Mouse (Mus musculus) kidney, adult 2 months (tissue): ENCODE data around the gene Ascc1. TPM values are rescaled to one million over a fixed set of nuclear protein-coding genes. Genes with fewer than 3 reads are reported as not detected.
A peak's percentile ranks its signal among the peaks of the same experiment; 100 is the strongest.
"Not testable (repeated sequence)": the region's sequence is repeated elsewhere in the genome, so short reads cannot be mapped to it uniquely, and the experiment has no call there.

ENCODE experiments used
- DNase-seq: peaks from one replicate; pipeline ENCODE4 v3.0.0; 2021
- H3K27ac ChIP-seq: fragments of 200-500 bp; 2 replicates; pipeline ENCODE4 v1.5.1; 2012; ENCODE audit warnings: low read depth, low read length, control low read depth, inconsistent platforms; ENCODE audit not compliant: insufficient read depth
- H3K27me3 ChIP-seq: fragments of 200-500 bp; replicated peaks from 2 replicates; pipeline ENCODE4 v1.6.1; 2012; ENCODE audit warnings: mild to moderate bottlenecking, moderate library complexity, low read length, inconsistent platforms; ENCODE audit not compliant: control insufficient read depth, insufficient read depth
- H3K36me3 ChIP-seq: fragments of 200-500 bp; 2 replicates; pipeline ENCODE4 v1.6.1; 2012; ENCODE audit warnings: mild to moderate bottlenecking, moderate library complexity, low read length, inconsistent platforms; ENCODE audit not compliant: control insufficient read depth, insufficient read depth
- H3K4me1 ChIP-seq: fragments of 200-500 bp; 2 replicates; pipeline ENCODE4 v1.6.1; 2011; ENCODE audit warnings: low read length; ENCODE audit not compliant: control insufficient read depth, insufficient read depth
- H3K4me3 ChIP-seq: fragments of 200-500 bp; 2 replicates; pipeline ENCODE4 v1.5.1; 2011; ENCODE audit warnings: mild to moderate bottlenecking, low read depth, low read length, control low read depth; ENCODE audit not compliant: insufficient read depth
- CTCF ChIP-seq: fragments of 200-500 bp; conservative IDR thresholded peaks from 2 replicates; pipeline ENCODE4 v1.5.1; 2011; ENCODE audit warnings: low read depth, mild to moderate bottlenecking, control low read depth, low read length, moderate library complexity, mixed read lengths; ENCODE audit not compliant: insufficient read depth, insufficient read length
- POLR2A ChIP-seq: fragments of 200-500 bp; IDR thresholded peaks from one replicate; pipeline ENCODE4 v1.6.1; 2011; ENCODE audit warnings: low read depth, low read length, control low read depth
- WGBS: fragments of 180-500 bp; shearing (Covaris S2); methylation state at CpG from one replicate; pipeline ENCODE4 v1.1.7; 2018; 5-methylcytosine and 5-hydroxymethylcytosine counted together
- polyA plus RNA-seq: library from polyadenylated mRNA; depleted of rRNA; stranded (reverse); fragments of >200 nt; gene quantifications from 2 replicates; pipeline ENCODE4 v1.2.3, GENCODE M21; 2012

Gene Ascc1
- polyA plus RNA-seq, 1 experiment, result 132 TPM

DNA sequence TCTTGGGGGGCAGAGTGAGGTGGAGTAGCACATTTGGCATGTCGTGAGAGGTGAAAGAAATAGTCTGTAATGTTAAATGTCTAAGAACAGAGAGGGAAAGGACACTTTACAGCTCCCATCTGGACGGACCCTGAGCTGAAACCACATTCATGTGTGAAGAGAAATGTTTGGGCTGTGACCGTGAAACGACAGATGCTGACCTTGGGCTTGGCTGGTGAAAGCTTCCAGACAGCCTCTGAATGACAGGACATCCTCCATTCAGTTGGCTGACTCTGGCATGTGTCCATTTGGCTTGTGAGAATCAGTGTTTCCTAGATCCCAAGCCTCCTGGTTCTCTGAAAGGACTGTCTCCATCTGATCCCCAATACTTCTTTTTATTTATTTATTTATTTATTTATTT, 14.6 kb upstream of the Ascc1 start:
- DNase-seq, result peak; percentile 48

DNA sequence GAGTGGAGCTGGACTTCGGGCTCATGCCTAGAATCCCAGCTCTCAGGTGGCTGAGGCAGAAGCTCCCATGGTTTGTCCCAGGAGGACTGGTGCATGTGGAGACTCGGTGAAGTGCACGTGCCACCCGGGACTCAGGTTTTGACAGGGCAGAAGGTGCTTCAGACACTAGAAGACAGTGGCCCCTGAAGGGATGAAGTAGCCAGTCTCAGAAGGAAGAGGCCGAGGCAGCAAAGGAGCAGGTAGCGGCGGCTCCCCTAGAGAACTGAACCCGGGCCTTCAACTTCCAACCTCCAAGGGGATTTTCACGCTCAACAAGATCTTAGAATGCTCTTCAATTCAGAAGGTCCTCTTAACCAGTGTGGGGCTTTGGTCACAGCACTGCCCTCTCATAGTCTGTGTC, 12.2 kb upstream of the Ascc1 start:
- no peak overlapping the region for H3K27ac ChIP-seq
- H3K4me3 ChIP-seq, result no peak overlapping the region
- peaks cover 3% of the 10 kb centered on the region; the same call in 1 of the 2 replicates for H3K4me1 ChIP-seq
- DNase-seq, result no peak
- H3K27me3 ChIP-seq, result no peaks in the 10 kb centered on the region
- 95% methylated on average over 9 of the region's 9 CpGs for WGBS
- TF ChIP-seq POLR2A (no peak), CTCF (no peak)
- H3K36me3 ChIP-seq, result no peaks in the 10 kb centered on the region; the same call in 1 of the 2 replicates

More for the DNA sequence above, 14.6 kb upstream of the Ascc1 start:
- Histone ChIP-seq H3K36me3 (no peaks in the 10 kb centered on the region; the same call in 1 of the 2 replicates), H3K4me3 (no peak overlapping the region), H3K27ac (no peak overlapping the region), H3K4me1 (peaks cover 3% of the 10 kb centered on the region; the same call in 1 of the 2 replicates), H3K27me3 (no peaks in the 10 kb centered on the region)
- 67% methylated on average over 4 of the region's 4 CpGs for WGBS
- no peak for TF ChIP-seq POLR2A
- TF ChIP-seq CTCF, result no peak

DNA sequence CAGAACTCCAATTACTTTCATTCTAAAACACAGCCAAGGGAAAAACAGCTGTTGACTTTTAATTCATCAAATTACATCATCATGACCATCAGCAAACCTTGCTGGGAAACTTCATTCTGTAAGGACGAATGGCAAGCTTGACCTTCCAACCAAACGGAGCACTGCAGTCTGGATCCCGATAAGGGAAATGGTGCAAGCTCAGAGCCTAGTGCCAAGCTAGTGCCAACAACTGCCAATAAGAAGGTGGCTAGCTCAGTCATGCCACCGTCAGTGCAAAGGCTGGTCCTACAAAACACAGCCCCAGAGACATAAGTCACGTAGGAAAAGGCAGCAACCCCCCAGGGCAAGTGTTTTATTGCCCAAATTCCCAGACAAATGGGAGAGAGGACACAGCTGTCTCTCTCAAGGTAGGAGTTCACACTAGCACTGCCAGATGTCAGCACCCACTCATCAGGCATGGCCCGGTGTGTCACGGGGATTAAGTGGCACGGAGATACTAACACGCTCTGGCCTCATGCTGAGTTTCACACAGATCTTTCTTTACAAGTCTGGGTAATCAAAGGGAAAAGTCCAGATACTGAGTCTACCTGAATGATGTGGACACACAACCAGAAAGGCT, 11.2 kb upstream of the Ascc1 start:
- Histone ChIP-seq H3K4me1 (peaks cover 8% of the 10 kb centered on the region; the same call in 1 of the 2 replicates), H3K4me3 (no peak overlapping the region), H3K36me3 (no peaks in the 10 kb centered on the region; the same call in 1 of the 2 replicates), H3K27ac (no peak overlapping the region), H3K27me3 (no peaks in the 10 kb centered on the region)
- TF ChIP-seq POLR2A (no peak), CTCF (peak; percentile 23; the same call in 1 of the 2 replicates)
- WGBS, result 58% methylated on average over 9 of the region's 9 CpGs
- no peak for DNase-seq

DNA sequence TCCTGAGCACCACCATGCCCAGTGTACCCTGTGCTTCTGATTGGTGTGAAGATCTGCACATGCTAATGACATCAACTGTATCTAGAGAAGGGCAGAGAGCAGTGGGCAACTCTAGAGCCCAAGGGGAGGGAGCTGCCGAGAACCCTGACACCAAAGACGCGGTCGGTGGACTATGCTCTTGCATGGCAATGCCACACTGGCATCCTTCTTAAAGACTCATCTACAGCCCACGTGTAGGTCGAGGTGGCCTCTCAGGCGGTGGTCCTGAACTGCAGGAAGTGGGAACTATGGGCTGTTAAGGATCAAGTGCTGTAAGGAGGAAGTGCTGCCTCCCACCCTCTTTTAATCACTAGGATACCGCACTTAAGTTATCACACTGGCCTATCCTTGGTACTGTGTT, 10.6 kb upstream of the Ascc1 start:
- DNase-seq, result no peak
- no peak overlapping the region for H3K4me3 ChIP-seq
- TF ChIP-seq CTCF (no peak), POLR2A (no peak)
- H3K36me3 ChIP-seq, result no peaks in the 10 kb centered on the region; the same call in 1 of the 2 replicates
- 58% methylated on average over 8 of the region's 8 CpGs for WGBS
- H3K27ac ChIP-seq, result no peak overlapping the region
- H3K27me3 ChIP-seq, result no peaks in the 10 kb centered on the region
- peaks cover 8% of the 10 kb centered on the region; the same call in 1 of the 2 replicates for H3K4me1 ChIP-seq

DNA sequence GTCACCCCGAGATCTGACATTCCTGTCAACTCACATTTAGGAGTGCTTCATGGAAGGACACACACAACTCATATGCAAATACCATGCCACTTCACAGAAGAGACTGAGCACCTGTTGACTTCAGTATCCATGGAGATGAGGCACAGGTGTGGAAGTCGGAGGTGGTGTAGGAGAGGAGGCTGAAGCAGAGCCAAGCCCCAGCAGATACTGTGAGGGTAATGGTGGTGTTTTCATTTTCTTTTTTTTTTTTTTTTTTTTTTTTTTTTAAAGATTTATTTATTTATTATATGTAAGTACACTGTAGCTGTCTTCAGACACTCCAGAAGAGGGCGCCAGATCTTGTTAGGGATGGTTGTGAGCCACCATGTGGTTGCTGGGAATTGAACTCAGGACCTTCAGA, 8.8 kb upstream of the Ascc1 start:
- not testable (repeated sequence) for H3K36me3 ChIP-seq, H3K4me3 ChIP-seq, H3K27me3 ChIP-seq, H3K4me1 ChIP-seq, DNase-seq, H3K27ac ChIP-seq
- 85% methylated on average over 2 of the region's 3 CpGs for WGBS

DNA sequence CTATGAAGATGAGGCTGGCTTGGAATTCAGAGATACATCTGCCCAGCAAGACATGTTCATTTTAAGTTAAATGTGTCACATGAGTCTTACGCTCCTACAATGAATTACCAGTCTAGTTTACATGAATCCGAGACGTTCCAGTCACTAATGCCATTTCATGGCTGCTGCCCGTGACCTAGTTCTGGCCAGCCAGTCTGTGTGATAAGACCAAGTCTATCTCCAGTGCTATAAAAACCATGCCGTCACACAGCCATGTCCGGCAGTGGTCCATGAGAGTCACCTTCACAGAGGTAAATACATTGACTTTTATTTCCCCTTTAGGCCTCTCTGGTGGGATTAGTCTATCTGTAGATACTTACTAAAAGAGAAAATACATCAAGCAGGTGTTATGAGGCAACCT, 6.7 kb upstream of the Ascc1 start:
- Histone ChIP-seq H3K27me3 (no peaks in the 10 kb centered on the region), H3K4me1 (peaks cover 9% of the 10 kb centered on the region; the same call in 1 of the 2 replicates), H3K27ac (0 out of 2 replicates have a peak overlapping the region, but pooled peaks have one; percentile 21), H3K36me3 (no peaks in the 10 kb centered on the region), H3K4me3 (no peak overlapping the region)
- peak; percentile 42 for DNase-seq
- TF ChIP-seq CTCF (no peak), POLR2A (no peak)
- 57% methylated on average over 6 of the region's 6 CpGs for WGBS

DNA sequence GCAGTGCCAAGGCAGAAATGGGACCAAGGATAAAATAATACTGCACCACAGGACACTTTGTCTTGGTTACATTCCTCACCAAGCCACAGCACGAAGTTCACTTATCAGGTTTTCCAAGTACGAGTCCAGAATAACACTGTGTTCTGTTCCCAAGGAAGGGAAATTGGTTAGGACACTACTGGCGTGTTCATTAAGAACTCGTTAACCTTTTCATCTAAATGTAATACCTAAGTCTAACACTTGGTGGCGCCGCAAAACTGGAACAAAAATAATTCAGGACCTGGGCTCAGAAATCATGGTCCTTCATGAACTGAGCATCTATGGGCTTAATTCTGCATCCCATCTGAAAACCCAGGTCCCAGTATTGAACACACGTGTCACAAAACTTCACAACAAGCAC, 5.0 kb upstream of the Ascc1 start:
- no peak overlapping the region for H3K27ac ChIP-seq

More for the DNA sequence above, 5.0 kb upstream of the Ascc1 start:
- 7% methylated on average over 7 of the region's 7 CpGs for WGBS
- Histone ChIP-seq H3K4me1 (peaks cover 14% of the 10 kb centered on the region), H3K36me3 (no peaks in the 10 kb centered on the region), H3K4me3 (no peak overlapping the region), H3K27me3 (no peaks in the 10 kb centered on the region)
- TF ChIP-seq CTCF (no peak), POLR2A (no peak)
- peak; percentile 84 for DNase-seq
